Mouse (Mus musculus) naive thymus-derived CD4-positive, alpha-beta T cell, adult 2 months (primary cell): ENCODE measurements around the gene Ebp.

Experiments
- DNase-seq: peaks from one replicate; pipeline ENCODE4 v3.0.0-alpha.2; 2011; ENCODE audit warnings: low read depth

Ebp gene

GRCm38 (mm10) chrX:8193419-8193723, at the start of gene Ebp:
Ebp (minus strand) TSS chrX:8193512.
- no peak for DNase-seq

DNA sequence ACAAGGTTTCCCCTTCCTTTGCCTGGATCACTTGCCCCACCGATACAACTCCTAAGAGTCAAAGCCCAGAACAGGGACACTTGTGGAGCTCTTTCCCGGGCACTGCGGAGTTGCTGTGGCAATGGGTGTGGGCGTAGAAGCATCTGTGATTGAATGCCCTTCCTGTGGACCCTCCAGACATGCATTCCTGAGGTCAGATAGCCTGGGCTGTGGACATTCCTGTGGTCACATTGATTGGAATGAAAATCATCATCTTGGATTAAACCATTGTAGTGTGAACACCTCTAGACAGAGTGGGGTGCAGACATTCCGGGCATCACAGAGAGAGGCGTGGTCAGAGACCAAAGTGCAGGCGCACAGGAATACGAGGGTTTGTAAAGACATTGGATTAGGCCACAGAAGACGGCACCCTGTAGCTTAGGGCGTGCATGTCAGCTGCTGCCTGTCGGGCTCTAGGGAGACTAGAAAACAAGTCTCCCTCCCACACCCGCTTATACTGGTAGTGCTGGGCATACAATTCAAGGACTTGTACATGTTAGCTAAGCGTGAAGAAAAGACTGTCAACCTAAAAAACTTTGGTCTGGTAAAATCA, 45.6 kb upstream of the Ebp start:
- no peak for DNase-seq

- DNase-seq: no peak
These were observed 43.4 kb upstream of the Ebp start for GRCm38 (mm10) chrX:8236704-8237103.

DNA sequence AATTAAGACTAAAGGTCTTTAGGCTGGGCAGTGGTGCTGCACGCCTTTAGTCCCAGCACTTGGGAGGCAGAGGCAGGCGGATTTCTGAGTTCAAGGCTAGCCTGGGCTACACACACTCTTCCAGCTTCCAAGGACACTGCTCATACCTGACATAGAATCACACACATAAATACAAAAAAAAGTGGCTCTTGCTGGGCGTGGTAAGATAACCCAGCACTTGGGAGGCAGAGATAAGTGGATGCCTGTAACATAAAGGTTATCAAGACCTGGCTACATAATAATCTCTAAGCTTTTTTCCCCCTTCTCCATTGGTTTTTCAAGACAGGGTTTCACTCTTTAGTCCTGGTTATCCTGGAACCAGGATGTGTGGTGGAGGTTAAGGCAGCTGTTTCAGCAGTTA, 40.3 kb upstream of the Ebp start:
- no peak for DNase-seq

DNA sequence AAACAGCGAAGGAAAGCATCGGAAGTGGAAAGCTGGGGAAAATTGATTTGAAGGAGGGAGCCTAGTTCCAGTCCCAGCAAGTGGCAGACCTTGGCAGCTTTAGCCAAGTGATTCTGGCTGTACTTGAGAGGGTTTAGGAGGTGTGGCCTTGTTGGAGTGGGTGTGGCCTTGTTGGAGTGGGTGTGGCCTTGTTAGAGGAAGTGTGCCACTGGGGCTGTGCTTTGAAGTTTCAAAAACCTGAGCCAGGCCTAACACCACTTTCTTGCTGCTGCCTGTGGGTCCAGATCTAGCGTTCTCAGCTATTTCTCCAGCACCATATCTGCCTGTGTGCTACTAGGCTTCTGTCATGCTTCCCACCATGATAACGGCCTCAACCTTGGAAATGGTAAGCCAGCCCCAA, 37.0 kb upstream of the Ebp start:
- DNase-seq: no peak

DNA sequence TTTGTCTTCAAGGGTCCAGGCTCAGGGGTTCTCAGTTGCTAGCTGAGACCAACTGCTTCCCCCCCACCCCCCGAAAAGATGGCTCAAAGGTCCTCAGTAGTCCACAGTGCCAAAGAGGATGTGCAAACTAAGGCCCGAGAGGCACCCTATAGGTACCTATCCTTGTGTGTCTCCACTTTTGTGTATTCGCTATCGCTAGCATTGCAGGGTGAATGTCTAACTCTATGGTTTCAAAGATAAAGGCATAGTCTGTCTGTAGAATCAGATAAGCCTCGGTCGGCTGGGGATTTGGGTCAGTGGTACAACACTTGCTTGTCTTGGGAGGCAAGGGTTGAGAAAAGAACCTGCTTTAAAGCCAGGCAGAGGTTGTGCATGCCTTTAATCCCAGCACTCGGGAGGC, 30.2 kb upstream of the Ebp start:
- no peak for DNase-seq

DNA sequence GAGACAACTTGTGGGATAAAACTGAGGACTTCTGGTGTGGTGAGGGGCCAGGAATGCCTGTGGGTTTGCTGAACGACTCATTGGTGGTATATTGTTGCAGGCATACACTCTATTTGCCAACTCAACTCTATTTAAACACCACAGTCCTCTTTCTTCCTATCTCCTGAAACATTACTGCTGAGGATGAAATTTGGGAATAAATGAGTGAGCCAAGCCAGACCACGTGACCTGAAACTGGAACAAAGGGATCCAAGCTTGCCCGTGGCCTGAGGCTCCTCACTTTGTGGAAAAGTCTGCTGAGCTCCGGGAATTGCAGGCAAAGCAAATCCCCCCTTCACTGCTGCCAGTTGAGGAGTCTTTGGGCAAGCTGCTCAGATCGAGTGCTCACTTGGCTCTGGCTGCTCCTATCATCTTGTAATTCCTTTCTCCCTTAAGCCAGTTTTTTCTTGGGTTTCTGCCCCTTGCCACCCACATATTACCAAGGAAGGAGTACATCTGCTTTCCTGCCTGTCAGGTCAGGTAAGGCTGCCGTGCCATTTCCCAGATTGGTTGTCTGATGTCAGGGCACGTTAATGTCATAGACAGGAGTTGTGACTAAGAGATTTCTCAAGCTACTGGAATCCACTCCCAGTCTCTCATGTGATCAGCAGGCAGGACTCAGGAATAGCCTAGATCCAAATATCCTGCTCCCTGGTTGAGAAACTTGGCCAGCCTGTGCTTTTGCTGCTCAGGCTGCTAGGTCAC, 29.5 kb upstream of the Ebp start:
- no peak for DNase-seq

DNA sequence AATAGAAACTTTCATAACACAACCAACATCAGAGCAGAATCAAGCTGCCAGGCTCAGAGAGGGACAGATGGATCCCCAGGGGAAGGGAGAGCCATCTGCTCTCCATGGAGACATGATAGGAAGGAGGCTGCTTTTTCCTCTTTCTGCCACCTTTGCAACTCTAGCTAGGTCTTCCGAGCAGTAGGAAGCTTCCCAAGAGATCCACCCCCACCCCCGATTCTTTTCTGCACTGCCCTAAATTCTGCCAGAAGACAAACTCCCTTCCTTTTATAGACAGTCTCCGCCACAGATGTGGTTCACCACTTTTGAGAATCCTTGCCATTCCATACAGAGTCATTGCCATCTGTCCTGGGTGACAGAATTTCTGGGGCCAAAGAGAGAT, 29.0 kb upstream of the Ebp start:
- DNase-seq: no peak

- no peak for DNase-seq
These were observed 26.3 kb upstream of the Ebp start for GRCm38 (mm10) chrX:8219651-8220050.

GRCm38 (mm10) chrX:8218114-8218513, 24.8 kb upstream of the Ebp start:
- DNase-seq: no peak

- no peak for DNase-seq
These were observed 24.1 kb upstream of the Ebp start for GRCm38 (mm10) chrX:8217383-8217782.

- no peak for DNase-seq
These were observed 18.3 kb upstream of the Ebp start for GRCm38 (mm10) chrX:8211490-8212207.

DNA sequence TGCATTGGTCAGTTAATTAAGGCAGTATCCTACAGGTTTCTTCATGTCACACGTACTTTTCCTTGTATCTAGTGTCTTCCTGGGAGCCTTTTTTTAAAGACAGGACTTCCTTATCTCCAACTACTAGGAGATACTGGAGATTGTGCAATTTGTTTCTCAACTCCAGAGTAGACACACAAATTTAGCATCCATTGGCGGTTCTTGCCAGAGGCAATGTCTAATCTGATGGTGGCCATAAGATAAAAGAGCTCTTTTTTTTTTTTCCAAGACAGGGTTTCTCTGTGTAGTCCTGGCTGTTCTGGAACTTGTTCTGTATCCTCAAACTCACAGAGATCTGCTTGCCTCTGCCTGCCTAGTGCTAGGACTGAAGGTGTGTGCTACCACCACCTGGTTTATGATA, 16.4 kb upstream of the Ebp start:
- no peak for DNase-seq

- DNase-seq: no peak
These were observed 13.9 kb upstream of the Ebp start for GRCm38 (mm10) chrX:8207224-8207623.

GRCm38 (mm10) chrX:8206694-8207197, 13.4 kb upstream of the Ebp start:
- no peak for DNase-seq

GRCm38 (mm10) chrX:8206015-8206693, 12.8 kb upstream of the Ebp start, which contains the start of gene Porcn:
Porcn (minus strand) TSS chrX:8206525.
- peak; percentile 7 for DNase-seq

- no peak for DNase-seq
These were observed 12.2 kb upstream of the Ebp start for GRCm38 (mm10) chrX:8205551-8205950.

DNA sequence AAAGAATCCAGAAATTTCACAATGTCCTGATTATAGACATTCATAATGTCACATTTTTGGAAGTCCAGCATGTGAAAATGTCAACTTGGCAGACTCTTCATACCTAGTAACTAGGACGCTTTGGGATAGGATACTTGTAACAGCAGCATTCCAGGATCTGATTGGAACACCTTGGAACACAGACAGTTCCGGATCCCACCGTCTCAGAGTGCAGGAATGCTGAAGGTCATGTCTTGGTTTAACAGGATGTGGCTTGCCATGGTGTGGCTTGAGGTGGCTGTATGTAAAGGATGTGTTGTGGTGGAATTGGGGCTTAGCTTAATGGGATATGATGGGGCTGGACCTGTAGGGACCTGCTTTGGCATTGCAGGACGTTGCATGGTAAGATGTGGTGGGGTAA, 11.8 kb upstream of the Ebp start:
- DNase-seq: no peak

GRCm38 (mm10) chrX:8204076-8204475, 10.8 kb upstream of the Ebp start:
- DNase-seq: no peak

GRCm38 (mm10) chrX:8203105-8203504, 9.8 kb upstream of the Ebp start:
- no peak for DNase-seq

DNA sequence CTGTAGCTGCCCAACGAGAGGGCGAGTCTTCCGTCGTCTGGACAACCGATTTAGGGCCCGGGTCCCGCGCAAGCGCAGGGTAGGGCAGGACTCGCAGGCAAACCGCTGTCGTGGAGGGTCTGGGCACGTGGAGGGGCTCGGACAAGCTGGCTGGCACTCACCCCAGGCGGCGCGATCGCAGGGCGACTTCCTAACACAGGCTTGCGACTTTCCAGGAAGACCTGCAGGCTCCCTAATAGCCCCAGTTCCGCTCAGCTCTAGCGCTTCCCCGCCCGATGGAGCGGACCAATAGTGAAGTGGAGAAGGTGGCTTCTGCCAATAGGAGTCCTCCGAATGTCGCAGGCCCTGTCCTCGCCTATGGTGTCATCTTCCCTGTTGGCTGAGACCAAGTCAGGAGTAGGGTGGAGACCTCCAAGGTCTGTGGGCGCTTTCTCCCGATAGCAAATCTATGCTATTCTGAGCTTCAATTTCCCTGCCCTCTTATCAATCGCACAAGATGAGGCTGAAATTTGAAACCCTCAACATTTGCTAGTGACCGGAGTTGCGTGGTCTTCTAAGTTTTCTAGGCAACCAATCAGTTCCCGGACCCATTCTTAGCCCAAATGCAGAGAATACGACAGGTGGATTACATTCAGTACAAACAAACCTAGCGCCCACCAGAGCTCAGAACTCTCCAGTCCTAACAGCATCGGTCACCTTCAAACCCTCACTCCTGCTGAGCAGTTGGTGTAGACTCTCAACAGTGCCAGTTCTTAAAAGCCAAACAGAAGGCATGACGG, 483 bp downstream of the Ebp start:
- peak; percentile 80 for DNase-seq

DNA sequence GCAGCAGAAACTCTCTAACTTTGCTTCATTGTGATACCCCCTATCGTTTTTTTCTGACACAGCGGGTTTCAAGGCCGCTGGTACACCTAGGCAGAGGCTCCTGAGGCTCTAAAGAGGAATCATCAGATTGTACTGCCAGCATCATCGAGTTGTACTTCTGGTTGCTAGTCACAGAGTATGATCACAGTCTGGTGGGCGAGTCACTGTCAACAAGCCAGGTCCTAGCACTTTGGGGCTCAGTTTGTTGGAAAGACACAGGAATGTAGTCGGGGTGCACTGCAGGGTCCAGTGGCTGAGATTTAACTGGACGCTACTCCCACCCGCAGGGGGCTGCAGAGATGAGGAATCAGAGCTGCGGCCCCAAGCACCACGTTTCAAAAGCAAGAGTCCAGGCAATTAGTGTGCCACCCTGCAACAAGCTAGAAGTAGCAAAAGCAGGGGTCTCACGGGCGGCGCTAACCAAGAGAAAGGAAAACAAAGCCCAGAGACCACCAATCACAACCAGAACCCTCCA, 1.1 kb downstream of the Ebp start:
- DNase-seq: no peak
